Mouse (Mus musculus) forebrain, embryonic 14.5 days (tissue): ENCODE measurements at regions not wholly inside any gene's neighbourhood (a gene's known extent, or its start where the extent isn't known, plus 50 kb on each side); places are given as distances from the start of the nearest gene placed in this dataset.

Experiments used
- ATAC-seq: fragments of 200-750 bp; cut with Nextera tagmentation; 2 replicates; pipeline ENCODE4 v1.8.0; 2017; ENCODE audit warnings: mild to moderate bottlenecking, moderate library complexity
- DNase-seq: peaks from one replicate; pipeline ENCODE4 v3.0.0-alpha.2; 2015; ENCODE audit warnings: low spot score
- H3K27ac ChIP-seq: fragments of 300-500 bp; sonication (generic); 2 replicates; pipeline ENCODE4 v1.5.1; 2014; ENCODE audit warnings: low read depth, mild to moderate bottlenecking, control low read depth, low read length, moderate library complexity
- H3K27me3 ChIP-seq: fragments of 300-500 bp; sonication (generic); replicated peaks from 2 replicates; pipeline ENCODE4 v1.6.1; 2014; ENCODE audit warnings: low read length, control low read depth, mixed read lengths; ENCODE audit not compliant: control insufficient read depth, insufficient read depth
- H3K36me3 ChIP-seq: fragments of 300-500 bp; sonication (generic); 2 replicates; pipeline ENCODE4 v1.6.1; 2014; ENCODE audit warnings: low read length, control low read depth; ENCODE audit not compliant: control insufficient read depth, insufficient read depth
- H3K4me1 ChIP-seq: fragments of 300-500 bp; sonication (generic); 2 replicates; pipeline ENCODE4 v1.6.1; 2014; ENCODE audit warnings: antibody characterized with exemption, low read length, control low read depth; ENCODE audit not compliant: control insufficient read depth, insufficient read depth
- H3K4me2 ChIP-seq: fragments of 300-500 bp; sonication (generic); 2 replicates; pipeline ENCODE4 v1.6.1; 2014; ENCODE audit warnings: mild to moderate bottlenecking, control low read depth, low read length
- H3K4me3 ChIP-seq: fragments of 300-500 bp; sonication (generic); 2 replicates; pipeline ENCODE4 v1.5.1; 2014; ENCODE audit warnings: low read depth, low read length, control low read depth
- H3K9ac ChIP-seq: fragments of 300-500 bp; sonication (generic); 2 replicates; pipeline ENCODE4 v1.6.1; 2014; ENCODE audit warnings: mild to moderate bottlenecking, low read length, control low read depth, moderate library complexity
- H3K9me3 ChIP-seq: fragments of 300-500 bp; sonication (generic); replicated peaks from 2 replicates; pipeline ENCODE4 v1.6.1; 2016; ENCODE audit warnings: low read length, control low read depth, mixed read lengths; ENCODE audit not compliant: control insufficient read depth
- WGBS: fragments of 180-500 bp; shearing (Covaris S2); extraction: QIAGEN DNeasy Blood & Tissue Kit; methylation state at CpG from one replicate; pipeline ENCODE4 v1.1.7; 2014; 5-methylcytosine and 5-hydroxymethylcytosine counted together

DNA sequence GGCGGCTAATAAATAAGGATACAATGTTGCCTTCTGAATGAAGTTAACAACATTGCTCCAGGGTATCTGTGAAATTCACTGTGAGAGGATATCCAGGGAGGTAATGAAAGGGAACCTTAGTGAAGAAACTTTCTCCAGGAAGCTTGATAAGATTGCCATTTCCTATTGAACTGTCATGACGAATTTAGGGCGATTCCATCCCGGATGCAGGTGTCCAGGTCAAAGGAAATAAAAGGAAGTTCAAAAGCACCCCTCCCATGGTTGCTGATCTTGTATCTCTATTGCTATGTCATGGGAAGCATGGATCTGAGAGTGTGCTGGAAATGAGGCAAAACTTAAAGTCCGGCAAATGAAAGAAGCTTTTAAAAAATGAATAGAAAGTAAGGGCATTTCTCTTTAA is 180.7 kb upstream of the Sema3a start:
- Histone ChIP-seq H3K27ac (no peak overlapping the region), H3K27me3 (no peaks in the 10 kb centered on the region), H3K9me3 (no peaks in the 10 kb centered on the region), H3K4me3 (no peak overlapping the region), H3K36me3 (no peaks in the 10 kb centered on the region), H3K4me2 (no peak overlapping the region), H3K4me1 (no peaks in the 10 kb centered on the region), H3K9ac (no peak overlapping the region)
- WGBS = 86% methylated on average over 5 of the region's 5 CpGs
- ATAC-seq (no peak), DNase-seq (no peak)

DNA sequence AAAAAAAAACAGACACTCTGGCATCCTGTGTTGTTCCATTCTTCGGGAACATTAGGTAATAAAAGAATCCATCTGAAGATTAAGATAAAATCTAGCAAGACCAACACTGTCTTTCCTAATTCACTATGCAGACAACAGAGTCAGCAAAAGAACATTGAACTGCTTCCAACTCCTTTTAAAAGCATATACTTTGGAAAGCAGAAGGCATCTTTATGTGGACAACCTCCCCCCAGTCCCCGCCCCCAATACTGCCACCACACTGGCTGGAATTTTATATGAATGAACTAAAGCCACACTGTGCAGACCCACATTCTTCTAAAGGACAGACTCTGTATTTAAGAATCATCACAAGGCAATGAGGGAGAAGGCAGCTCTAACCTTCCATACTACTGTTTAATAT is 176.7 kb upstream of the Sema3a start:
- Histone ChIP-seq H3K27ac (no peak overlapping the region), H3K4me2 (no peak overlapping the region), H3K4me3 (no peak overlapping the region), H3K27me3 (no peaks in the 10 kb centered on the region), H3K4me1 (no peaks in the 10 kb centered on the region), H3K9me3 (no peaks in the 10 kb centered on the region), H3K36me3 (no peaks in the 10 kb centered on the region), H3K9ac (no peak overlapping the region)
- WGBS = 86% methylated on average over 2 of the region's 2 CpGs
- DNase-seq (no peak), ATAC-seq (no peak)

DNA sequence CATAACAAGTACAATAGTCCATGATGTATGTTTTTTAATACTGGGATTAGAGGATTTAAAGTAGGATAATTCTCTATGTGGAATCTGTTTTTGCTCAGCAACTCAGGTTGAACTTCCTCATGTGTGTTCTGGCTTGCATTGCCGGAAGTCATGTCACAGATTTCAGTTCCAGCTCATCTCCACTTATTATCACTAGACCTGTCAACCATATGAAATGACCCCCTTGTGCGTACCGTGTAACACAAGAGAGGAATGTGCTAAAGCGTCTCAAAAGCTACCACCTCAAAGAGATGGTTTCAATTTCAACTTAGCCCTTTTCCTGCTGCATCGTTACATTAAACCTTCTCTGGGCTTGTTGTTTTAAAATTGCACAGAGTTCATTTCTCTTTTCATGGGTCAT is 154.2 kb upstream of the Sema3a start:
- no peak overlapping the region for H3K4me3 ChIP-seq
- H3K4me1 ChIP-seq = no peaks in the 10 kb centered on the region
- no peak for ATAC-seq
- H3K36me3 ChIP-seq = no peaks in the 10 kb centered on the region
- WGBS = 42% methylated on average over 5 of the region's 5 CpGs
- H3K9me3 ChIP-seq = no peaks in the 10 kb centered on the region
- no peak overlapping the region for H3K9ac ChIP-seq
- H3K4me2 ChIP-seq = no peak overlapping the region
- no peak for DNase-seq
- H3K27ac ChIP-seq = no peak overlapping the region
- H3K27me3 ChIP-seq = no peaks in the 10 kb centered on the region

DNA sequence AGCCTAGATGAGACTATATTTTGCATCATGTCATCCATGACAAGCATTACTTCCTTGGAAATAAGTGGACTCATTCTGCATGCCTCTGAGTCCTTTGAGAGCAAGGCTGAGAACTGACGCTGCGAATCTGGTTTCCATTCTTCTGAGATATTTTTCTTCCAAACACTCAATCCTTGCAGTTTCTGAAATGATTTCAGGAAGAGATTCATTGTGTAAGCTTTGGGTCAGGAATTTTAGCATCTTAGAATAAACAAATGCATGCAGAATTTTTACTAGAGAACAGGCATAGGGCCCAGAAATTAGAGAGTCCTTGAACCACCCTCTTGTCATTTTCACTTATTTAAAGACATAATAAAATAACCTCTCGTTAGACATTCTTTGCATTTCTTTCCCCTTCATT is 151.5 kb upstream of the Sema3a start:
- H3K4me3 ChIP-seq = no peak overlapping the region
- no peak for DNase-seq
- no peaks in the 10 kb centered on the region for H3K27me3 ChIP-seq
- ATAC-seq = no peak
- no peak overlapping the region for H3K9ac ChIP-seq
- 74% methylated on average over 3 of the region's 3 CpGs for WGBS
- no peaks in the 10 kb centered on the region for H3K36me3 ChIP-seq
- no peaks in the 10 kb centered on the region for H3K4me1 ChIP-seq
- H3K4me2 ChIP-seq = no peak overlapping the region
- H3K27ac ChIP-seq = no peak overlapping the region
- no peaks in the 10 kb centered on the region for H3K9me3 ChIP-seq

DNA sequence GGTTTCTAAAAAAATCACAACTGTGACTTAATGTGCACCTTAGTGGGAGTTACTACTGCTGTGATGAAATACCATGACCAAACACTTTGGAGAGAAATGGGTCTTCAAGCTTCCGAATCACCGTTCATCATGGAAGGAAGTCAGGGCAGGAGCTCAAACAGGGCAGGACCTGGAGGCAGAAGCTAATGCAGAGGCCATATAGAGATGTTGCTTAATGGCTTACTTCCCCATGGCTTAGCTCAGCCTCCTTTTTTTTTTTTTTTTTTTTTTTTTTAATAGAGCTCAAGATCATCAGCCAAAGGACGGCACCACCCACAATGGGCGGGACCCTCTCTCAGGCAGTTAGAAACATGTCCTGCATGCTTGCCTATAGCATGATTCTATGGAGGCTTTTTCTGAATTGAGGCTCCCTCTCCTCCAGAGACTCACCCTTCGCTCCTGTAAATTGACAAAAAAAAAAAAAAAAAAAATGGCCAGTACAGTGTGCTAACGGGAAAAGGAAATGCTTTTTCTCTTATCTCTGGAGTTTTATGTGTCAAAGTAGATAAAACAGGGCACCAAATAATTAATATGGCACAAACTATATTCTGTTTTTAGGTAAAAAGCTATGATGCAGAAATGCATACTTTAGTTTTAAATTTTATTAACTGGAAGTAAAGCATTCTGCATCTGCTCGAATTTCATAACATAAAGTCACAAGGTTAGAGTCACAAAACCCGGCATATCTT is 149.0 kb upstream of the Sema3a start:
- H3K4me2 ChIP-seq = no peak overlapping the region
- H3K36me3 ChIP-seq = no peaks in the 10 kb centered on the region
- DNase-seq (no peak), ATAC-seq (no peak)
- no peak overlapping the region for H3K9ac ChIP-seq
- 90% methylated on average over 8 of the region's 8 CpGs for WGBS
- H3K9me3 ChIP-seq = no peaks in the 10 kb centered on the region
- H3K4me3 ChIP-seq = no peak overlapping the region
- no peaks in the 10 kb centered on the region for H3K4me1 ChIP-seq
- H3K27ac ChIP-seq = no peak overlapping the region
- no peaks in the 10 kb centered on the region for H3K27me3 ChIP-seq

DNA sequence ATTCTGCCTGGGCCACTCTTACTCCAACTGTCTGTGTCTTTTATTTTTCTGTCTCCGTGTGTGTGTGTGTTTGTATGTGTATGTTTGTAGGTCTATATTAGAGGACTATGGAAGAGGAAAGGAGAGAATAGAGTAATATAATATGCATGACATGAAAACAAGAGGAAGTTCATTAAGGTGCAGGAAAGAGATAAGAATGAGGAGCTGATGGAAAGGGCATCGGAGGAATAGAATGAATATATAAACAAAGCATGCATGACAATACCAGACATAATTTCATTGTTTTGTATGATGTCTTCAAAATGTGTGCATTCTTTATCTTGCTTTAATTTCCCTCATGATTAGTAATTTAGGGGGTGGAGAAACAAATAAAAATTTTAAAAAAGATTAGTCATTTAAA is 147.3 kb upstream of the Sema3a start:
- Histone ChIP-seq H3K4me3 (no peak overlapping the region), H3K27ac (no peak overlapping the region), H3K9me3 (no peaks in the 10 kb centered on the region), H3K9ac (no peak overlapping the region), H3K4me1 (no peaks in the 10 kb centered on the region), H3K27me3 (no peaks in the 10 kb centered on the region), H3K36me3 (no peaks in the 10 kb centered on the region), H3K4me2 (no peak overlapping the region)
- ATAC-seq (no peak), DNase-seq (no peak)
- 90% methylated on average over 2 of the region's 2 CpGs for WGBS

DNA sequence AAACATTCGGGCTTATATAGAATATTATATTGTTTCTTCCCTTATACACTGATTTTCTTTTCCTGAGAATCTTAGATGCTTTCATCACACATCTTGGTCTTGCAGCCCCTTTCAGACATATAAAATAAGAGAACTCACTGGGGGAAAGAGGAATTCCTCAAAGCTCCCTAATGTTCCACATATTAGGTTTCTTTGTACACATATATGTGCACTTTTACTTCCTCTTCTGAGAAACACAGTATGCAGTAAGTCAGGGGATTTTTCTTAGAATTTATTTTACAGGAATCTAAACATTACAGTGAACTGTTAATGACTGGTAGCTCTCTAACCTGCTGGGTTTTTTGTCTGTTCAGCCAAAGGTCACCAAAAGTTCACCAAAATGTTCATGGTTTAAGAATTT is 131.4 kb upstream of the Sema3a start:
- Histone ChIP-seq H3K36me3 (no peaks in the 10 kb centered on the region), H3K27me3 (no peaks in the 10 kb centered on the region), H3K9ac (no peak overlapping the region), H3K4me3 (no peak overlapping the region), H3K27ac (no peak overlapping the region), H3K4me2 (no peak overlapping the region), H3K4me1 (no peaks in the 10 kb centered on the region), H3K9me3 (no peaks in the 10 kb centered on the region)
- no peak for DNase-seq
- WGBS = 92% methylated on average over 1 of the region's 1 CpGs
- ATAC-seq = no peak

DNA sequence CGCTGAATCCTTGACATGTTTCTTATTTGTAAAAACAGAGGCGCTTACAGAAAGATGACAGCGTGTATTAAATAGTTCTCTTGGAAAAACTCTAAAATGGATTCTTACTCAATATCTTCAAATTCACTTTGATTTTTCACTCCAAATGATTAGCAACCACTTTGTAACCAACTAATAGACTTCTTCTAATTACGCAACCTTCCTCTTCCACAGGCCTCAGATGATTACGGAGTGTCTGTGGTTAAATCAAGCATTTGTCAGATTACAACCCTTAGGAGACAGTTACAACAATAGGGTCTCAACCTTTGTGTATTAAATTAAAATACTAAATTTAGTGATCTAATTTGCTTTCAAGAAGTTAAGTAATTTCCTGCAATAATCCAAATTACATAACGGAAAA is 127.8 kb upstream of the Sema3a start:
- H3K4me3 ChIP-seq = no peak overlapping the region
- no peak for DNase-seq
- H3K27me3 ChIP-seq = no peaks in the 10 kb centered on the region
- no peak overlapping the region for H3K27ac ChIP-seq
- no peaks in the 10 kb centered on the region for H3K4me1 ChIP-seq
- H3K4me2 ChIP-seq = no peak overlapping the region
- no peak overlapping the region for H3K9ac ChIP-seq
- H3K9me3 ChIP-seq = no peaks in the 10 kb centered on the region
- H3K36me3 ChIP-seq = no peaks in the 10 kb centered on the region
- WGBS = 84% methylated on average over 6 of the region's 6 CpGs
- no peak for ATAC-seq

DNA sequence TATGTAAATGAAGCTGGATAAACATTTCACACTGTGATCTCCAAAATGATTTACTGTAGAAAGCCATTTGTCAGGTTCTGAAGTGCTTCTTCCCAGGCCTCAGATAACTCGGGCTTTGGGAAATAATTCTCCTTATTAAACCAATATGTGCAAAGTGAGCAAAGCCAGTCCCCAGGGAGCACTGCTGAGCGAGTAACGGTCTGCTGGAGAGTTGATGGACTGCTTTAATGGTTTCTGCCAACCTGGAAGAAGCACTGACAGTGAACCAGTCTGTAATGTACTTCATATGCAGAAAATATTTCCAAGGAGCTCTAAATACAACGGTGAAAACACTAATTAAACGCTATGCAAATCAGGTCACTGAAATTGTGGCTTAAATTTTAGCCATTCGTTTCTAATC is 118.1 kb upstream of the Sema3a start:
- 74% methylated on average over 6 of the region's 6 CpGs for WGBS
- no peaks in the 10 kb centered on the region for H3K36me3 ChIP-seq
- ATAC-seq (no peak), DNase-seq (no peak)
- no peak overlapping the region for H3K4me2 ChIP-seq
- no peaks in the 10 kb centered on the region for H3K27me3 ChIP-seq
- no peaks in the 10 kb centered on the region for H3K9me3 ChIP-seq
- H3K4me1 ChIP-seq = no peaks in the 10 kb centered on the region
- H3K4me3 ChIP-seq = no peak overlapping the region
- H3K9ac ChIP-seq = no peak overlapping the region
- H3K27ac ChIP-seq = no peak overlapping the region
